ENCODE assay signal across 8 mouse cellular contexts in genomic region chr6:91659841-91660509, GRCm38 (mm10). TPM values are rescaled to one million over a fixed set of nuclear protein-coding genes. Genes with fewer than 3 reads are reported as not detected.
DNase-seq lines count a peak whose midpoint lies in the region; ATAC-seq and TF ChIP-seq lines count a peak whose summit lies in the region.

No protein-coding gene starts in this region.

- H3K9me3 ChIP-seq in hindbrain, embryonic 10.5 days: no peaks in the 10 kb centered on the region
- H3K9me3 ChIP-seq in forebrain, embryonic 14.5 days (replicated peaks; ENCODE audit: control insufficient read depth, low read length): no peaks in the 10 kb centered on the region
- H3K9me3 ChIP-seq in neural tube, embryonic 15.5 days (replicated peaks): no peaks in the 10 kb centered on the region

- H3K27ac ChIP-seq in small intestine, adult 2 months (ENCODE audit: insufficient read depth, low read depth, low read length): peak overlapping the region; percentile 89
- no peak overlapping the region for H3K27ac ChIP-seq in hindbrain, embryonic 10.5 days
- H3K27ac ChIP-seq in forebrain, embryonic 14.5 days (ENCODE audit: low read depth, low read length): no peak overlapping the region
- H3K27ac ChIP-seq in neural tube, embryonic 15.5 days (replicated peaks): no peak overlapping the region

- H3K36me3 ChIP-seq in small intestine, adult 2 months (ENCODE audit: control insufficient read depth, insufficient read depth, low read length): no peaks in the 10 kb centered on the region
- no peaks in the 10 kb centered on the region for H3K36me3 ChIP-seq in hindbrain, embryonic 10.5 days
- no peaks in the 10 kb centered on the region for H3K36me3 ChIP-seq in forebrain, embryonic 14.5 days (ENCODE audit: control insufficient read depth, insufficient read depth, low read length)
- no peaks in the 10 kb centered on the region for H3K36me3 ChIP-seq in neural tube, embryonic 15.5 days

- TF ChIP-seq CTCF in small intestine, adult 2 months (IDR thresholded peaks at IDR 0.05; ENCODE audit: extremely low read depth, insufficient read length, insufficient replicate concordance, low read depth, low read length): peak; percentile 29; the same call in 1 of the 2 replicates

- WGBS in small intestine, adult 2 months: 15% methylated on average over 2 of the region's 2 CpGs
- WGBS in hindbrain, embryonic 10.5 days: 73% methylated on average over 2 of the region's 2 CpGs
- 69% methylated on average over 2 of the region's 2 CpGs for WGBS in forebrain, embryonic 14.5 days
- WGBS in neural tube, embryonic 15.5 days: 60% methylated on average over 2 of the region's 2 CpGs

- DNase-seq in urinary bladder, postnatal 14 days (ENCODE audit: low spot score): peak; percentile 31
- DNase-seq in urinary bladder, postnatal 25 days (ENCODE audit: low spot score): no peak
- peak; percentile 78 to 90 for DNase-seq in kidney, postnatal 36 days
- DNase-seq in hindbrain, embryonic 10.5 days (ENCODE audit: low spot score): no peak
- no peak for DNase-seq in forebrain, embryonic 14.5 days (ENCODE audit: low spot score)

- H3K9ac ChIP-seq in forebrain, embryonic 14.5 days (ENCODE audit: low read length): no peak overlapping the region
- H3K9ac ChIP-seq in neural tube, embryonic 15.5 days (replicated peaks): no peak overlapping the region

- no peak; the same call in 1 of the 2 replicates for TF ChIP-seq POLR2A in small intestine, adult 2 months (IDR thresholded peaks at IDR 0.05; ENCODE audit: low read depth, low read length)

- peak; percentile 43; the same call in 1 of the 2 replicates for ATAC-seq in granulocyte monocyte progenitor cell, adult 5-6 weeks (replicated peaks; ENCODE audit: poor library complexity, severe bottlenecking)
- no peak for ATAC-seq in forebrain, embryonic 14.5 days
- no peak for ATAC-seq in neural tube, embryonic 15.5 days (ENCODE audit: low FRiP score)

- no peak overlapping the region for H3K4me2 ChIP-seq in forebrain, embryonic 14.5 days (ENCODE audit: low read length)
- no peak overlapping the region for H3K4me2 ChIP-seq in neural tube, embryonic 15.5 days

- H3K27me3 ChIP-seq in small intestine, adult 2 months (ENCODE audit: control insufficient read depth, insufficient read depth, low read length): no peaks in the 10 kb centered on the region
- no peaks in the 10 kb centered on the region for H3K27me3 ChIP-seq in hindbrain, embryonic 10.5 days (ENCODE audit: insufficient read depth, poor library complexity, severe bottlenecking)
- H3K27me3 ChIP-seq in forebrain, embryonic 14.5 days (replicated peaks; ENCODE audit: control insufficient read depth, insufficient read depth, low read length): no peaks in the 10 kb centered on the region
- no peaks in the 10 kb centered on the region for H3K27me3 ChIP-seq in neural tube, embryonic 15.5 days (replicated peaks)

- no peak overlapping the region for H3K4me3 ChIP-seq in small intestine, adult 2 months (ENCODE audit: low read depth, low read length)
- no peak overlapping the region for H3K4me3 ChIP-seq in hindbrain, embryonic 10.5 days
- no peak overlapping the region for H3K4me3 ChIP-seq in forebrain, embryonic 14.5 days (ENCODE audit: low read depth, low read length)
- H3K4me3 ChIP-seq in neural tube, embryonic 15.5 days (replicated peaks): no peak overlapping the region

- peaks cover 22% of the 10 kb centered on the region; the same call in 1 of the 2 replicates for H3K4me1 ChIP-seq in small intestine, adult 2 months (ENCODE audit: control insufficient read depth, insufficient read depth, insufficient read length, low read length)
- H3K4me1 ChIP-seq in hindbrain, embryonic 10.5 days (replicated peaks): peaks cover 27% of the 10 kb centered on the region
- H3K4me1 ChIP-seq in forebrain, embryonic 14.5 days (ENCODE audit: control insufficient read depth, insufficient read depth, low read length): no peaks in the 10 kb centered on the region
- H3K4me1 ChIP-seq in neural tube, embryonic 15.5 days: no peaks in the 10 kb centered on the region

RNA-seq across cellular contexts. Expression of gene Slc6a6, which starts 23.9 kb away (rescaled TPM):
- 42.8 and 42.9 TPM in 2 replicates for total RNA-seq in granulocyte monocyte progenitor cell, adult 5-6 weeks (2014; fragmentation: Nextera tagmentation)
- 18.9 and 30.2 TPM in 2 replicates for total RNA-seq in granulocyte monocyte progenitor cell, adult 5-6 weeks (2017)
- polyA plus RNA-seq in small intestine, adult 2 months (2012; rRNA removed): 44.0 and 124 TPM in 2 replicates
- 58.9 and 60.0 TPM in 2 replicates for polyA plus RNA-seq in hindbrain, embryonic 10.5 days (2016; fragmentation: Nextera tagmentation; extraction: Ambion mirVana)
- polyA plus RNA-seq in forebrain, embryonic 14.5 days (2014; fragmentation: Nextera tagmentation; extraction: Ambion mirVana): 45.6 and 71.7 TPM in 2 replicates
- polyA plus RNA-seq in neural tube, embryonic 15.5 days (2015; fragmentation: Nextera tagmentation; extraction: Ambion mirVana): 89.5 and 102 TPM in 2 replicates

Comparison
In these comparisons a context has a peak if more than half of its experiments do, and no peak if none do; other contexts are left out.
1. DNase-seq: peak in urinary bladder, postnatal 14 days (single experiment) and kidney, postnatal 36 days (2 of 2); none in urinary bladder, postnatal 25 days (single experiment), hindbrain, embryonic 10.5 days (single experiment) and forebrain, embryonic 14.5 days (single experiment).